Mouse (Mus musculus) fat pad, adult 2 months (tissue): ENCODE data around the gene Hdac7.
"Not testable (repeated sequence)": the region's sequence is repeated elsewhere in the genome, so short reads cannot be mapped to it uniquely, and the experiment has no call there.

Experiments used
- DNase-seq: peaks from one replicate; pipeline ENCODE4 v3.0.0-alpha.2; 2011; ENCODE audit warnings: low read depth, low spot score; ENCODE audit errors: extremely low read depth

Gene Hdac7

DNA sequence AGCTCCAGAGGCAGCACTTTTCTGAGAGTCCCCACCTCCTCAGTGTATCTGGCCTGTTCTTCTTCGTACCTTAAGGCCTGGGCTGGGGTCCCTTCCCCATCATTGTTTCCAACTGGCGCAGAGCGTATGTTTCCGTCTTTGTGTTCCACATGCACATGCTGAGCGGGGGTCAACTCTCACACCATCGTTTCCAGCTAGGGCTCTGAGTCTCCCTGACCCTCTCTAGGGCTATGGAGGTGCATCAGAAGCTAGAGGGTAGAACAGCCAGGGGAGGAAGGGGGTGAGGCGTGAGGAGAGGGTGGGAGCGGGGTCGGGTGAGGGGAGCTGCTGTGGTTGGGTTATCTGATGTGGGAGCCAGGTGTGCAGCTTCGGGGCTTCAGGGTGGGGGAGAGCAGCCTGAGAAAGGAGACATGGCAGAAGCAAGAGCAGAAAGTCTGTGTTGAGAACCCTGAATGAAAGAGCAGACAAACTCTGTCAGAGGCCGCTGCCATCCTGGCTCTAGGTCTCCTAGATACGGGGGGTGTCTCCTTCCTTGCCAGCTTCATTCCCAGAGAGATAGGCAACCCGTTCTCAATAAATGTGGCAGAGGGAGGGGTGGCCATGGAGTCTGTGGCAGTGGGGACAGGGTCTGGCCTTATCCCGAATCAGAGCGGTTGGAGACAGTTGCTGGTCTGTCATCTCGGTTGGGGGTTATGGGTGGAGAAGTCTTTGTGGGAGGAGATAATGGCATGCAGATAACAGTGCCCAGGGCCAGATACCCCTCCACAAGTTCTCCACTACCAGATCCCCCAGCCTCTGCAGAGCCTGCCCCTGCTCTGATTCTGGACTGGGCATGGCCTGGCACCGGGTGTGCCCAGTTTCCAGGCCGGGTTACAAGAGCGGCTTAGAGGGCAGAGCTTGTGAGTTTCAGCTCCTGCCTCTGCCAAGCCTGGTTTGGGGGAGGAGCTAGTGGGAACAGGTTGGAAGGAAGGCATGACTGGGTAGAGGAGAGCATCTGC is at the start of gene Hdac7:
Gene Hdac7 (minus strand): TSS at position 466 of the 998 bp plus-strand sequence.
- DNase-seq, result no peak

DNA sequence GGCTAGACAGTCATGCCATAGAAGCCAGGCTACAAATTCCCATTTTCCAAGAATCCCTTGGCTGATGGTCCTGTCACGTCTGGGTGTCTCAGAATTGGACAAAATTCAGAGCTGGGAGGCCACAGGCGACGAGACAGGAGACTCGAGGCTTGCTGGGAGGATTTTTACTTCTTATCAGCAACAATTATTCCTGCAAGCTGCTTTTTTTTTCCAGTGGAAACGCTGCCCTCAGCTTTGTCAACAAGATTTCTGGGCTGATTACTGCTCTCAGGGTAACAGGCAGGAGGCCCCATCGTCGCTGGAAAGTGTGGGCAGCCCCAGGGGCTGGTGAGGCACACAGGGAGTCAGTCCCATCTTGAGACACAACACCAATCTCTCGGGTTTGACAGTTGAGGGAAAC is 48.2 kb upstream of the Hdac7 start:
- no peak for DNase-seq

GRCm38 (mm10) chr15:97890450-97890849 is 46.1 kb upstream of the Hdac7 start:
- DNase-seq, result no peak

- DNase-seq, result peak; percentile 58
Measured at GRCm38 (mm10) chr15:97890017-97890416, 45.7 kb upstream of the Hdac7 start.

GRCm38 (mm10) chr15:97887541-97888016 is 43.3 kb upstream of the Hdac7 start:
- peak; percentile 66 for DNase-seq

DNA sequence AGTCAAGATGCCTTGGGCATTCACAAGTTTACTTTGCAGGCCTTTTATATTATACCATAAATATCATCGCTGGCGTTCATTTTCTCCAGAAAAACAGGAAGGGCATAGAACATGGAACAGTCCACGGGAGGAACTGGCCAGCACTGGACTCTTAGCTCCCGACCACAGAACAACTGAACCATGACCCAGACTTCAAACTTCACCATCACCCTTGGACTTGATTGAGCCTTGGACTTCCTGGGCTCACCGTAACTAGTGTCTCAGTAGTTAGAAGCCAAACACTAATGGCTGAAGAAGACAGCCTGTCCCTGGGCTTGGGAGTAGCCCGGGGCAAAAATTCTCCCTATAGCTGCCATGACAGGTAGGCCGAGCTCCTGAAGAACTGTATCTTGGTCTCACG is 37.1 kb upstream of the Hdac7 start:
- no peak for DNase-seq

DNA sequence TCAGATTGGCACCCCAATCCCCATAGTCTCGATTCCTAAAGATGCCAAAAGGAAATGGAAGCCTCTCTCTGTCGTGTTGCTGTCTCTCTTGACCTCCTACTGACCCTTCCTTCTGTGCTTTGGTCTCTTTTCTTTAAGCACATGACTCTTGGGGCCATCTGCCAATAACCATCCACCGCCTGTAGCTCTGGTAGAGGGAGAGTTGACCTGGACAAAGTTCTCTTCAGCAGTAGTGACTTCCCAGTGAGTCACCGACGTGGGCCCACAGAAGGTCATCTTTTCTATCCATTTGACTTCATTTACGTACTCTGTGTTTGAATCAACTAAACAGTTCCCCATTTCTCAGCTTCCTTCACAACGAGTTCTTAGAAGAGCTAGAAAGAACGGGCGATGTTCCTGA is 36.1 kb upstream of the Hdac7 start:
- no peak for DNase-seq

DNA sequence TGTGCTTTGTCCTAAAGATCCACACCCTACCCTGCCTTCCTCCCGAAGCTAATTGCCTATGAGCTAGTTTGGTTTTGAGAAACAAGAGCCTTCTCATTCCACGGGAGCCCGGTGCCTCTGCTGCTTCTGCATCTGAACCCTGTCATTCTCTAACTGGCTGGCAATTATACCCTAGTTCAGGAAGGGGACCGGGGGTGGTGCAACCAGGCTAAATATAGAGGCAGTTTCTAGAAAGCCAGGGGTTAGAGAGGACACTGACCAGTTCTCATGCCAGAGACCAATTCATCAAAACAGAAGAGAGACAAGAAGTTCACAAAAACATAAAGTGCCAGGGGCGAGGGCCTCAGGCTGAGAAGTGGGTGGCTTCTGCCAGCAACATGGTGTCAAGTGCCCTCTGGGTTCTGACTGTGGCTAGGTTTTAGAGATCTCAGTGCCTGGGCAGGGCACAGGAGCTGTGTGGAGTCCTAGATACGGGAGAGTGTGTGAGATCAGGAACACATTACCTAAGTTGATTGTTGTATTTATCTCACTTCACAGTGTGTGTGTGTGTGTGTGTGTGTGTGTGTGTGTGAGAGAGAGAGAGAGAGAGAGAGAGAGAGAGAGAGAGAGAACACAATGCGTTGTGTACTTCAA is 34.5 kb upstream of the Hdac7 start:
- DNase-seq, result no peak

GRCm38 (mm10) chr15:97875784-97876183 is 31.5 kb upstream of the Hdac7 start:
- DNase-seq, result no peak

DNA sequence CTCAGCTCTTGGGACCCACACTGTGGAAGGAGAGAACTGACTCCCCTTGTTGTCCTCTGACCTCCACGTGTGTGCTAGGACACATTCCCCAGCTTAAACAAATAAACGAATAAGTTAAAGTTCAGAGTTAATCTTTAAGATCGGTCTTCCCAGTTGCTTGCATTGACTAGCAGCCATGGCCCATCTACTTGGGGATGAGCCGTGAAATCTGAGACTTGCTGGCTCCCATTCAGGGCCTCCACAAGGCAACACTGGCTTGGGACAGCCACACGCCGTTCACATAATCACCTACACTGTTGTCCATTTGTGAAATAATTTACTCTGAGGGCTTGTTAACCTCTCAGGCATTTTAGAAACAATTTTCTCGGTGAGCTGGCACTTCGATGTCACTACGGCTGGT is 29.4 kb upstream of the Hdac7 start:
- no peak for DNase-seq

GRCm38 (mm10) chr15:97872161-97872560 is 27.9 kb upstream of the Hdac7 start:
- no peak for DNase-seq

DNA sequence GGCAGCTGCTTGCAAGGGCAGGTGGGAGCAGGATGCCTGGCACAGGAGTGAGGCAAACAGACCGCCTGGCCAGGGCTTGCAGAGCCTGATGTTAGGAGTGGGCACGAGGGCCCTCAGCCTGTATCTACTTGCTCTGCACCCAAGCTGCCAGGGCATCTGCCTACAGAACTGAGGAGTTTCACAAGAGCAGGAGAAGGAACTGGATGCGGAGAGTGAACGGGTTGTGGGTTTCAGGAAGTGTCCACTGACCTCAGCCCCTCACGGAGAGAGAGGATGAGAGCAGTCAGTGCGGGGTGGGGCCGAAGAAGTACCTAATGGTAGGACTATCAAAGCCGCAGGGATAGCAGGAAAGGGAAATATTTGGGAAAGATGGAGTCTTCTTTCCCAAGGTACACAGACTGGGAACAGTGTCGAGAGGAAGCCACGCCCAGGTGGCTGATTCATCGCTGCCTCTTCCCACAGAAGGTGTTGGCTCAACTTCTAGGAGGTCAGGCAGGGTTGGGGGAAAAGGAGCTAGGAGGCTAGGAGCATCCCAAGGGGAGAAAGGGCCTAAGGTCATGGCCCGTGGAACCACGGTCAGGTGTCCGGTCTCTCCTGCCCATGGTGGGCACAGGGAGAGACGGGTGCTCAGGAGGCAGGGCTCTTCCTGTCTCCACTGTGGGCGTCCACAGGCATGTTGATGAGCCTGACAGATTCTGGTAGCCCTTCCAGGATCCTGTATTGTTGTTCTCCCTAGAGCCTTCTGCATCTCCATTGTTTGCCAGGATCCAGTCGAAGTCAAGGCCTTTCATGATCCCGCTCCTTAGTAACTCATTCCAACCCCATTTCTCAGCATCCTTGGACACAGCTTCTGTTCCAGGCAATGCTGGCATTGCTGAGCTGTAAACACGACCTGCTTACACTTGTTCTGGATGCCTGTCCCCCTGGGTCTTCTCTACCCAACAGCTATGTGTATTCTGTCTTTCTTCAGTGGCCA is 27.0 kb upstream of the Hdac7 start:
- no peak for DNase-seq

- not testable (repeated sequence) for DNase-seq
Measured at GRCm38 (mm10) chr15:97870116-97870515, 25.8 kb upstream of the Hdac7 start.

GRCm38 (mm10) chr15:97868985-97869384 is 24.7 kb upstream of the Hdac7 start:
- DNase-seq, result no peak

GRCm38 (mm10) chr15:97865988-97866387 is 21.7 kb upstream of the Hdac7 start:
- no peak for DNase-seq

DNA sequence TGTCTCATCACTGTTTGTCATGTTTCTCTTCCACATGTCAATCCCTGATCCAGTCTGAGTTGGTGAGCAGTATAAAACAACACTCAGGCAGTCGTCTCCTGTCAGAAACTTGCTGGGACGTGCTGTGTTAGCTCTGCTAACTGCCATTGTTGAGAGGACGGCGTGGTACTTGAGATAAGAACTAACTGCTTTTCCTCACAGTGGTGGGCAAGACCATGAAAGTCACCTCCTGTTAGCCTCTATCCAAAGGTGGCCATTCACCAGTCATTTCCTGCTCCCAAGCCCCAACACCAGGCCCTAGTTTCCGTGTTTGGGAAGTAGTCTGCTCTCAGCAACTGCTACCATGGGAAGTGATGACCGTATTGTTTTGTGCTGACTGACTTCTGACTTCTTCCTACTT is 20.9 kb upstream of the Hdac7 start:
- DNase-seq, result no peak

- DNase-seq, result no peak
Measured at GRCm38 (mm10) chr15:97864361-97865045, 20.2 kb upstream of the Hdac7 start.

DNA sequence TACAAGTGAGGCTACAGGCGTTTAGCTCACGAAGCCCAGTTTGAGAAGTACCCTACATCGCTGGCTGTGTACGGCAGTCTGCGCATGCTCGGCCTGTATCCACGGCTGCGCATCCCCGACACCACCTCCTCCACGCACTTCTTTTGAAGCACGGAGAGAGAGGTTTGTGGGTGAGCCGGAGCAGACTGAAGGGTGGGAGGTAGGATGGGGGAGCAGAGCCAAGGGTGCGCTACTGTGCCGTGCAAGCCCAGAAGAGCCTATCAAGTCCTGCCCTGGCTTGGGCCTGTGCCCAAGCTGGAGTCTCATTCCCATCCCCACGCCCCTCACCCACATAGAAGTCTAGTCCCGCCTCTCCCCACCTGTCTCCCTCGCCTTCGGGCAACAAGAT is 19.2 kb upstream of the Hdac7 start:
- no peak for DNase-seq

DNA sequence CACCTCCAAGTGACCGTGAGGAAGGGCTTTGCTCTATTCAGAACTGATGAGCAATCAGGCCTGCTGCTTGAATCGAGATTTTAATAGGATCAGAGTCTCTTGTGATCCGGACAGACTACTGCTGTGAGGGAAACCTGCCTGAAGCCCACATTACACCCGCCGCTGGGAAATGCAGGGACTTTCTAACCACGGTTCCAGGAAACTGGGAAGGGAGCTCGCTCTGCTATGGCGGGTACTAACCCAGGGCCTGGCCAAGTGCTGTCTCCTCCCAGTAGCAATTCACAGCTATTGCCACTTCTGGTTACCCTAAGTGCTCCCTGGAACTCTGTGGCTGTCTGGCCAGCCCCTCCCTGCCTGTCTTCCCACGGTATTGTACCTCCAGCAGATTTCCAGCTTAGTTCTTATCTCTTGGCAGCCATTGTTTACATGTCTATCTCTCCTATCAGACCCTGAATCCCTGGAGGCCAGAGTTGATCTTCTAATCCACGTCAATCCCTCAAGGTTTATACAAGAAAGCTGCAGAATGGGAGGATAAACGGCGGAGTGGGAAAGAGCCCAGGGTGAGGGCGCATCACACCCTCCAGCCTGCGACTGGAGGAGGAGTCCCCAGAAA is 18.7 kb upstream of the Hdac7 start:
- DNase-seq, result no peak

DNA sequence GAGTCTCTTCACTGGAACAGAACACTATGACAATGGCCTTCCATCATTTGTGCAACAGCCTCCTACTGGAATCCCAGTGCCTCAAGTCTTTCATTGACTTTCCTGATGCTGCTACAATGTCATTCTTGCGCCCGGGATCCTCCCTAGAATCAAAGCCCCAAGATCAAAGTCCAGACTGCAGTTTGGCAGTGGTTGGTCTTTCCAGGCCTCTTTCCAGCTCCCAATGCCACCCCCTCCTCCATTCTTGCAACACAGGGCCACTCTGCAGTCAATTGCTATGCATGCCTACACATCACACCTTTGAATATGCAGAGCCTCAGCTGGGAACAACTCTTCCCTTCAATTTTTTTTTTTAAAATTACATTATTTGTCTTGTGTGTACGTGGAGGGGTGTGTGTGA is 16.1 kb upstream of the Hdac7 start:
- DNase-seq, result no peak
